Mouse (Mus musculus): Measurements from ENCODE around the gene Itpk1.
"Not testable (repeated sequence)": the region's sequence is repeated elsewhere in the genome, so short reads cannot be mapped to it uniquely, and the experiment has no call there.

The Itpk1 gene

GRCm38 (mm10) chr12:102660906-102661651, 43.7 kb downstream of the Itpk1 start:
- DNase-seq: no peak

DNA sequence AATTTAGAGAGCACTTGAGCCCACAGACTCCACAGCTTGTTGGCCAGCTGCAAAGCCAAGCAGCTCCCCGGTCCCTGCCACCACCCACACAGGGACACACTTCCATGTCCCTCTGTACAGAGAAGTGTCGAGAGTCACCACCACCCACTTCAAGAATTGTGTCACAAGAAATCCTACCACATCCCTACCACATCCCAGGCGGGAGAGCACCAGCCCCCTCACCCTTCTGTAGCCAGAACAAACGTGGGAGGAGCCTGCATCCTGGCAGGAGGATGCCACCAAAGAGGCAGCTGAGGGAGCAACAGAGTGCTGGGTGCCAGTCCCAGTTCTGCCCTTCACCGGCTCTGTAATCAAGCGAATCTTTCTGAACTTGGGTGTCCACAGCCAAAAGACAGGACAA, 51.7 kb downstream of the Itpk1 start:
- DNase-seq: peak; percentile 55

DNA sequence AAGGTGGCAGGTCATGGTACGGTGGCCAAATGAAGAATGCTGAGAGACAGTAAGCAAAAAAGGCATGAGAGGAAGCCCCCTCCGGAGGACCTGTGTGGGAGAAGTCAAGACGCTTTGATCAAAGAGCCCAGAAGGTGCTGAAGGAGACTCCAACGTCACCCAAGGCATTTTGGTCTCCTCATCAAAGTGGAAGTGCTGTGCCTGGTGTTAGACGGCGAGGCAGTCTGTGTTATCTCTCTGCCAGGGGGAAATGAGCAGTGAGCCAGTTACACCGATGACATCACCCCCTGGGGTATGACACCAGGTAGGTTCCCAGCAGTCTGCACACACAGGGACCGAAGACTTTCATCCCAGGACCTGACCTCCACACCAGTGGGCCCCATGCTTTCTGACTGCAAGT, 52.3 kb downstream of the Itpk1 start:
- DNase-seq: no peak

- no peak for DNase-seq
These were observed 52.9 kb downstream of the Itpk1 start for GRCm38 (mm10) chr12:102651871-102652270.

DNA sequence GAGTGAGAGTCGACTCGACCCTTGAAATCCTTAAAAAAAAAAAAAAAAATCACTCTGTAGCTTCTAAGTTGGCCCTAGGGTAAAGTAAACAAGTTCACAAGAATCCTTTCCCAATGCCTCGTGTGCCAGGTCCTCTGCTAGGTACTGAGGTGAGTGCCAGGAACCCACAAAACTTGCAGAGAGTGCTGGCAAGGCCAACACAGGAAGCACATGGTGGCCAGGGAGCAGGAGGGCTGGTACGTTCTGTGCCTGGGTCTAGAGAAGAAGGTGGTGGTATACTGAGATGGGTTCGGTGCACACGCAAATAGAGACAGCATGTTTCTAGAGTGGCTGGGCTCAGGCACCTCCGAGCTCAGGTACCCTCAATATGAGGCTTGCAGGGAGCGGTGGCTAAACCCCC, 53.3 kb downstream of the Itpk1 start:
- peak; percentile 78 for DNase-seq

- no peak for DNase-seq
These were observed 54.1 kb downstream of the Itpk1 start for GRCm38 (mm10) chr12:102650649-102651048.

DNA sequence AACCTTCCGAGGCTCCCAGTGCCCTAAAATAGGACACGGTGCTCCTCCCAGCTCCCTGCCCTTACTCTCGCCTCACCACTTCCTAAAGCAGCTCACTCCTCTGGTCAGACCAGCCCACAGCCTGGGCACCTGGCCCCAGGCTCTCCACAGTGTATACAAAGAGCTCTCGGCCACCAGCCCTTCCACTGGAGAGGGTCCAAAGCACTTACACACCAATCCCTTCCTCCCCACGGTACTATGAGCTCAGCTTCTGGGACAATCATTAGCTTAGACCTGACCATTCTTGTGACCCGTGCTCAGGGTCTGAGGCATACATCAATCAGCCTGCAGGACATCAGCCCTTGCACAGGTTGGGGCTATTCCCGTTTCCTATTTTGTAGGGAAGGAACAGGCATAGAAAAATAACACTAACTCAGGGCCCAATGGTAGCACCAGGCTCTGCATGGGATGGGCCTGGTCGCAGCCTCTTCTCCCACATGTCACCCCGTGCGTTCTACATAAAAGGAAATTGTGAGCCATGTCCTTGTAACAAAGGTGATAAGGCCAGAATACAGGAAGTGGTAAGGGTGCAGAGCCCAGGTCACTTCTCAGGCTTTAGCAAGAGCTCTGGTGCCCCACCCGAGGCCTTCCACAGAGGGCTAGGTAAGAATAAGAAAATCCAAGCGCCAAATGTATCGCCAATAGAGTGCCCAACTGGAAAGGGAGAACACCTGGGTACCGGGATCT, 56.7 kb downstream of the Itpk1 start:
- peak; percentile 89 for DNase-seq

- peak; percentile 48 for DNase-seq
These were observed 58.0 kb downstream of the Itpk1 start for GRCm38 (mm10) chr12:102646586-102647260.

- DNase-seq: no peak
These were observed 58.7 kb downstream of the Itpk1 start for GRCm38 (mm10) chr12:102645911-102646585.

DNA sequence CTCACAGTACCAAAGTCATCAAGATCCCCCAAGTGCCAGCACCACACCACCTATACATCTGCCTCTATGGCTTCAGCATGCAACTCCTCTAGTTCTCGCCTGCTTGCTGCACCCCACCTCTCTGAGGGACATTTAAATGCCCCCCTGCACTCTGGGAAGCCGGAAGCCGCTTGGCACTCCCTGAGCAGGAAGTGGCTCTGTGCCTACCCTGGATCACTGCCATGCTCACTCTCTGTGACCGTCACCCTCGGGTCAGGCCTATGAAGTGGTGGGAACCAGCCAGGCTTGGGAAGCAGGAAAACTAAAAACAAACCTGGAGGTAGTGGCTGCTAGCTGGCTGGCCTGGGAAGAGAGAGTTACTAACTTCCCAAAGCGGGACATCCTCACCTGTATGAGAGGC, 61.4 kb downstream of the Itpk1 start:
- peak; percentile 83 for DNase-seq

DNA sequence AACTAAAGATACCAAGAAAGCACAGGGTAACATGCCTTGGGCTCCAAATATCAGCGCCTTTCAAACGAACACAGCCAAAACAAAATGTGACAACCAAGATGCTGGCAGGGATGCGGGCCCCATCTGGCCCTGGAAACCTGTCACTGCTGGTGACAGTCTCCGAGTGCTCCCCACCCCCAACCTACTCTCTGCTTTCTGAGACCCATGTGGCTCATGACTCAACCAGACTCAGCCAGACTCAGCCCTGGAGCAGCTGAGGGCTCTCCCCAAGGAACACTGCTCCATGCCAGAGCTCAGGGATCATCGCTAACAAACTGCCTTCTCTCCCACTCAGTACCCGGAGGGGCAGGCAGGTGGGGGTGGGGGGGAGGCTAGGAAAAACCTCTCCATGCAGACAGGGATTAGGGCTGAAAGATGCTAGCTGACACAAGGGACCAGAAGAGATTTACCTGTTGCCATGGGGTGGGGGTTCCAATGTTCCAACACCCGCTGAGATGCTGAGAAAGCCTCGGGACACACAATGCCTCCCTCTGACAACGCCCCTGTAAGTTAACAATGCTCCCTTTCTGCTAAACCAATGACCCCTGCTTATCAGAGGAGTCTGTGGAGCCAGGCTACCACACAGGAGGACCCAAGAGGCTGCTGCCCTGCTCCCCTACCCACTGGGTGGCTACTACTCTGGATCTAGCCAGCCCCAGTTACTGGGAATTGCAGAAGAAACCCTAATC, 64.1 kb downstream of the Itpk1 start:
- no peak for DNase-seq

DNA sequence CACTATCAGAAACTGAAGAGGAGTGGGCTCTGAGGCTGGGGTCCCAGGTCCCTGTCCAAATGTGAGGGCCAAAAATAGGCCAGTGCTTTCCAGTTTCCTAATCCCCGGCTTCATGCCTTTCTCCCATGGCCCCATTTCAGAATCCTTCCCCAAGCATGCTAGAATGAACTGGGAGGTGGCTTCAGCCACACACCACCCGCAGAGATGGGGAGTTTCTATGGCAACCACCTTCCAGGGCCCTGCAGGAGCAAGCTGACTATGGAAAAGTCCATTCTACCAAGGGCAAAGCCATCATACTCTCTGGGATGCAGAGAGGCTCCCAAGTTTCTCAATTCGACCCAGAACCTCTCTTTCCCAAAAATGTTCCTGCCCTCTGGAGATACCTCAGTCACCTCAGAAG, 65.9 kb downstream of the Itpk1 start:
- no peak for DNase-seq

DNA sequence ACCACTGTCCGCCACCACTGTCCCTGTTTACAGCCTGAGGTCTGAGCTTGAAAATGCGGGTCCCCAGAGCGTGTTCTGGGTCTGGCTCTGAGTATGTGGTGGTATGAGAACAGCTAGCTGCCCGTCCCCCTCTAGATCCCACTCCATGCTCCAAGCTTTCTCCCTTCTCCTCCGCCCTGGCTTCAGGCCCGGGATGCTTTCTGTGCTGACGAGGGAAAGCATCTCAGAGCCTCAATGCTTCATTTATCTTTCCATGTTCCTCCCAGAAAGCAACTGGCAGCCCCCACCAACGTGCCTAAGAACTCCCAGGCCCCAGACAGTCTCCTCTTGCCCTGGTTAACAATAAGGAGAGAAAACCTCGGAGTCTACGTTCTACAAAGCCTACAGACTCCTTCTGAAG, 67.5 kb downstream of the Itpk1 start:
- no peak for DNase-seq

- no peak for DNase-seq
These were observed 70.2 kb downstream of the Itpk1 start for GRCm38 (mm10) chr12:102634436-102635050.

DNA sequence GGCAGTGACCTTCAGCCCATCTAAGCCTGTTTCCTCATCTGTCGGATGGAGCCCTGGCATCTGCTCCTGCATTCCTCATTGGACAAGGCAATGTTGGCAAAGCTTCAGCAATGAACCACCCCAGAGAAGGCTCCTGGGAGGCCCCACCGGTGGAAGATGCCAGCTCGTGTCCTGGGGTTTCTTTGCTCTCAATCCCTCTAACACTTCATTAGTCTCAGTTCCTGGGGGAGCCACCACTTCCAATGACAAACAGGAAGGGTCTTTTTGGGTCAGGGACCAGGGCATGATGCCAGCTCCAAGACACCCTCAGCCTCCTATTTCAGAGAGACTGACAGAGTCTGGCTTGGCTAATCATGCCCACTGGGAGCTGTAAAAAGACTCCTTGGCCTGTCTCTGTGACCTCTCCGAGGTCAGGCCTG, 71.6 kb downstream of the Itpk1 start:
- peak; percentile 71 for DNase-seq

- DNase-seq: no peak
These were observed 73.0 kb downstream of the Itpk1 start for GRCm38 (mm10) chr12:102631690-102632089.

- not testable (repeated sequence) for DNase-seq
These were observed 74.3 kb downstream of the Itpk1 start for GRCm38 (mm10) chr12:102630471-102630870.

- peak; percentile 47 for DNase-seq
These were observed 76.5 kb downstream of the Itpk1 start for GRCm38 (mm10) chr12:102628221-102628620.

- DNase-seq: no peak
These were observed 77.2 kb downstream of the Itpk1 start for GRCm38 (mm10) chr12:102627545-102627944.

GRCm38 (mm10) chr12:102626841-102627240, 77.9 kb downstream of the Itpk1 start:
- no peak for DNase-seq

DNA sequence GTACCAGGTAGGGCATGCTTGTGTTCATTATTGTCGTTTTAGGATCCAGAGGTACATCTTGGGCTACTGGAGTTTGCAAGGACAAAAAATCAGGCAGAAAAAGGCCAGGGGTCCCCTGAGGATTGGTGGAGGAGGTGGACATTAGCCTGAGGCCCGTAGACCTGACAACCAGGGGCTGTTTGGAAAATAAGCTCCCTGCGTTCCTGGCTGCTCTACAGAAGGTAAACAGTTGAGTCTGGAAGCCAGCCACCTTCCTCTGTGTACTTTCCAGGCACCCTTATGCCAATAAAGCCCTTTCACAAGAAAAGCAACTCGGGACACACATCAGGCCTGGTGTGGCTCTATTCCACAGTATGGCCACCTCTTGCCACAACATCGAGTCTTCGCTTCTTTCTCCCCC, 79.0 kb downstream of the Itpk1 start:
- DNase-seq: peak; percentile 91

DNA sequence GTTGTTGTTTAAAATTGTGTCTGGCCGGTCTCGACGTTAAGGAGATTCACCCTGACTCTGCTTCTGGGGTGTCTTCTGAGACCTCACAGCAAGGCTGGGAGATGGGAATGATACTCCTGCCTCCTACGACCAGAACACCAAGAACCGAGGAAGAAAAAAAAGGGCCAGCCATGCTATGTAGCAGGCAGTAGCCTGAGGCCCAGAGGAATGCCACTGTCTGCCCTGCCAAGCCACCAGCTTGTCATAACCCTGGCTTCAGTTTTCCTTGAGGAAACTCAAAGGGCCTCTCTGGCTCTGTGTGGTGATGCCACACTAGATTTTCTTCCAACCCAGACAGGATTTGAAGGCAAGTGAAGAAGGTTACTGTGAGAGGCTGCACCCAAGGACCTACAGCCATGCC, 79.6 kb downstream of the Itpk1 start:
- no peak for DNase-seq
